Mouse (Mus musculus): ENCODE measurements around the gene Speer2. TPM values are rescaled to one million over a fixed set of nuclear protein-coding genes. Genes with fewer than 3 reads are reported as not detected.

The Speer2 gene
- not detected for polyA plus RNA-seq (2014; fragmentation: Illumina TruSeq; extraction: RNeasy Lipid Tissue Mini Kit (QIAGEN cat#74804); ENCODE audit: insufficient read depth, low read depth, low replicate concordance)

DNA sequence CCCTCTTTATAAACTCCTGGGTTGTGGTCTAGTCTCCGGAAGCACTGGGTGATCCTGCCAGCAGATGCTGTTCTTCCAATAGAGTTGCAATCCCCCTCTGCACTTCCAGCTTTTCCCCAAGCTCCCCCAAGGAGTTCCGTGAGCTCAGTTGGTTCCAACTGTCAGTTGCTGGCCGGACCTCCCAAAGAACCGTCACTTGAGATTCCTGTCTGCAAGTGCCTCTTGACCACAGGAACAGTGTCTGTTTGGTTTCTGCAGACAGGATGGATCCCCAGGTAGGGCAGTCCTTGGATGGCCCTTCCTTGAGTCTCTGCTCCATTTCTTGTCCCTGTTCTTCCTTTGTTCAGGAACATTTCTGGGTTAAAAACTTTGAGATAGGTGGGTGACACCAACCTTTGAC is at the start of gene Speer2:
Gene Speer2 (minus strand): TSS at position 101 of the 400 bp plus-strand sequence.

Measured in lung, adult 10 weeks (tissue).